Mouse (Mus musculus) forebrain, embryonic 13.5 days (tissue): ENCODE data around the gene 9930022D16Rik. TPM values are rescaled to one million over a fixed set of nuclear protein-coding genes. Genes with fewer than 3 reads are reported as not detected.

Experiments used
- ATAC-seq: fragments of 200-750 bp; cut with Nextera tagmentation; 2 replicates; pipeline ENCODE4 v1.8.0; 2017
- H3K27ac ChIP-seq: fragments of 300-500 bp; sonication (generic); 2 replicates; pipeline ENCODE4 v1.5.1; 2015; ENCODE audit warnings: inconsistent platforms, mild to moderate bottlenecking, moderate library complexity
- H3K27me3 ChIP-seq: fragments of 300-500 bp; sonication (generic); 2 replicates; pipeline ENCODE4 v1.6.1; 2015; ENCODE audit warnings: mild to moderate bottlenecking, inconsistent platforms
- H3K36me3 ChIP-seq: fragments of 300-500 bp; sonication (generic); 2 replicates; pipeline ENCODE4 v1.6.1; 2015; ENCODE audit warnings: mild to moderate bottlenecking, inconsistent platforms; ENCODE audit not compliant: poor library complexity, severe bottlenecking
- H3K4me1 ChIP-seq: fragments of 300-500 bp; sonication (generic); 2 replicates; pipeline ENCODE4 v1.6.1; 2015; ENCODE audit warnings: inconsistent platforms
- H3K4me2 ChIP-seq: fragments of 300-500 bp; sonication (generic); 2 replicates; pipeline ENCODE4 v1.6.1; 2015; ENCODE audit warnings: inconsistent platforms, mild to moderate bottlenecking, moderate library complexity
- H3K4me3 ChIP-seq: fragments of 300-500 bp; sonication (generic); 2 replicates; pipeline ENCODE4 v1.5.1; 2015; ENCODE audit warnings: mild to moderate bottlenecking, inconsistent platforms
- H3K9ac ChIP-seq: fragments of 300-500 bp; sonication (generic); 2 replicates; pipeline ENCODE4 v1.6.1; 2015; ENCODE audit warnings: mild to moderate bottlenecking, inconsistent platforms
- H3K9me3 ChIP-seq: fragments of 300-500 bp; sonication (generic); replicated peaks from 2 replicates; pipeline ENCODE4 v1.6.1; 2016; ENCODE audit warnings: inconsistent platforms
- WGBS: fragments of 180-500 bp; shearing (Covaris S2); methylation state at CpG from one replicate; pipeline ENCODE4 v1.1.7; 2015; 5-methylcytosine and 5-hydroxymethylcytosine counted together
- polyA plus RNA-seq: library from polyadenylated mRNA; unstranded; fragments of >200 nt; fragmentation: Nextera tagmentation; extraction: Ambion mirVana; gene quantifications from 2 replicates; pipeline ENCODE4 v1.2.1, GENCODE M21; 2015

9930022D16Rik gene
- not detected in 2 replicates for polyA plus RNA-seq

GRCm38 (mm10) chr11:109413617-109414016 is at the start of gene 9930022D16Rik:
Gene 9930022D16Rik (plus strand): TSS chr11:109413917.
- H3K4me3 ChIP-seq = no peak within 1 kb of the TSS
- no peaks in the 10 kb centered on the region for H3K27me3 ChIP-seq
- ATAC-seq = no peak
- H3K36me3 ChIP-seq = no peaks in the 10 kb centered on the region
- H3K4me1 ChIP-seq = no peaks in the 10 kb centered on the region
- 90% methylated on average over 6 of the region's 6 CpGs for WGBS
- H3K9ac ChIP-seq = no peak within 1 kb of the TSS
- H3K27ac ChIP-seq = no peak within 1 kb of the TSS
- H3K4me2 ChIP-seq = no peak within 1 kb of the TSS
- no peaks in the 10 kb centered on the region for H3K9me3 ChIP-seq

DNA sequence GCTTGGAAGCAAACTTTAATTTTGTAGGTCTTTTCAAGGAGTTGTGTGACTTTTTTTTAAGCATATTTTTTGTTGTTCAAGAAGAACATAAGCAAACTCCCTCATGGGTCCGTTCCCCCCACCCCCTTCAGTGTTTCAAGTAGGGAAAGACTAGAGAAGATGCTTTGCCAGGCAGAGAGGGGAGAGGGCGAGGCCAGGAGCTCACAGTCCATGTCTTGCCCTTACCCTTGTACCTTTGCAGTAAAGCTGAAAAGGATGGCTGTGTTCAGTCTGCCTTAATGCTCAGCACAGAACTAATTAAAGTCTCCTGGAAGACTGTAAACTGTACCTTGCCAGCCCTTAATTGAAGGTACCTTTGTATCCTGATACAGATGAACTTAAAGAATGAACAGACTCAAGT is 49.4 kb upstream of the 9930022D16Rik start:
- Histone ChIP-seq H3K9me3 (no peaks in the 10 kb centered on the region), H3K9ac (peak overlapping the region; percentile 57), H3K4me2 (peak overlapping the region; percentile 78), H3K36me3 (peaks cover 34% of the 10 kb centered on the region), H3K4me3 (peak overlapping the region; percentile 93), H3K4me1 (peaks cover 77% of the 10 kb centered on the region), H3K27ac (no peak overlapping the region), H3K27me3 (peaks cover 9% of the 10 kb centered on the region; the same call in 1 of the 2 replicates)
- WGBS = 44% methylated on average over 2 of the region's 2 CpGs
- no peak for ATAC-seq

DNA sequence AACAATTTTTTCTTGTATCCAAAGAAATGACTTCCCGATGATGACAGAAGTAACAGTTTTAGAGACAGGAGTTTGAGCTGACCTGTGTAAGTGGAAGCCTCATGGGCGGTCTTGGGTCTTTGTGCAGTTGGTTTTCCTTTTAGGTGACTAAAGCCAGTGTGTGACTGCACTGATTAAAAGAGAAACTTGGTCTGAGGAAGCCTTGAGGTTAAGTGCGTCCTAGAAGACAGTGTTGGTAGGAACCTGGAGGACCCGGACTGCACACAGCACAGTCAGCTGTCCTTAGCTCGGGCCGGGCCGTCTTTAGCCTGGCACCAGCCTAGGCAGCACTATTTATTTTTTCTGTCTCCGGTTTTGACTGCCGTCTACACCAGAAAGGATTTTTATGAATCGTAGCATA is 48.8 kb upstream of the 9930022D16Rik start:
- no peaks in the 10 kb centered on the region for H3K9me3 ChIP-seq
- peaks cover 9% of the 10 kb centered on the region; the same call in 1 of the 2 replicates for H3K27me3 ChIP-seq
- no peak for ATAC-seq
- peaks cover 40% of the 10 kb centered on the region for H3K36me3 ChIP-seq
- H3K4me3 ChIP-seq = peak overlapping the region; percentile 93
- no peak overlapping the region for H3K27ac ChIP-seq
- peaks cover 77% of the 10 kb centered on the region for H3K4me1 ChIP-seq
- peak overlapping the region; percentile 78 for H3K4me2 ChIP-seq
- H3K9ac ChIP-seq = peak overlapping the region; percentile 57; the same call in 1 of the 2 replicates
- WGBS = 87% methylated on average over 10 of the region's 10 CpGs

GRCm38 (mm10) chr11:109365818-109366217 is 47.9 kb upstream of the 9930022D16Rik start:
- H3K9ac ChIP-seq = no peak overlapping the region
- no peaks in the 10 kb centered on the region for H3K9me3 ChIP-seq
- peaks cover 7% of the 10 kb centered on the region; the same call in 1 of the 2 replicates for H3K27me3 ChIP-seq
- ATAC-seq = no peak
- H3K4me3 ChIP-seq = no peak overlapping the region
- peak overlapping the region; percentile 78; the same call in 1 of the 2 replicates for H3K4me2 ChIP-seq
- peaks cover 45% of the 10 kb centered on the region for H3K36me3 ChIP-seq
- WGBS = 96% methylated on average over 5 of the region's 5 CpGs
- H3K27ac ChIP-seq = no peak overlapping the region
- H3K4me1 ChIP-seq = peaks cover 74% of the 10 kb centered on the region

DNA sequence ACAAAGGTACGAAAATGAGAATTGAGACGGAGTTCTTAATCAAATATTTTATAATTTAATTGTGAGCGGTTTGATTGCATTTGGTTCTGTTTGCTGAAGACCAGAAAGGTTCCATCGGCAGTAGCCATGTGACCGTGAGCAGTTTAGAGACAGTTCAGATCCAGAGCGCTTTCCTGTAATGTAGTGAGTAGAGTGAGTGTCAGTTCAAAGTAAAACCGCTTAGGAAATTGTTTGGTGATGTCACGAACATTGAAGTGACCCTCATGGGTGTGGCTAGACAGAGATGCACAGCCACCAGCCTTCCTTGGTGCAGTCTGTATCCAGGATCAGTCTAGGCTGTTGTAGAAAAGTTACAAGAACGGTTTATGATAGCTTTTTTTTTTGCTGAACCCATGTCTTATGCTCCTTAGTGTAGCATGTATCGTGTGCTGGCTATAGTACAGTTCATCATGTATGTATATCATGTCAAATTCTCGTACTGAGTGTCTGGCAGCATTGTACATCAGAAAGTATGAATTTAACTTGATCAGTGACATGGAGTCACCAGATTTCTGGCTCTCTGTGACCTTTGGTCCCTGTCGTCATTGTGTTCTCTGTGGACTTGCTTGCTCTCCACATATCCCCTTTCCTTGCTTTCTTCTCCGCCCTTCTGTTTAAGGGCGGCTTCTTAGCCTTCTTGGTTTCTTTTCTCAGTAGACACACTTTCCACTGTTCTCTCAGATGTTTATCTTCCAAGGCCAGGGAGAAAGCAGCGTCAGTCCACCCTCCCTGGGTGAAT is 46.7 kb upstream of the 9930022D16Rik start:
- no peak for ATAC-seq
- Histone ChIP-seq H3K27ac (no peak overlapping the region), H3K4me2 (no peak overlapping the region), H3K4me3 (no peak overlapping the region), H3K9ac (0 out of 2 replicates have a peak overlapping the region, but pooled peaks have one; percentile 6), H3K36me3 (peaks cover 49% of the 10 kb centered on the region), H3K27me3 (no peaks in the 10 kb centered on the region), H3K4me1 (peaks cover 62% of the 10 kb centered on the region), H3K9me3 (no peaks in the 10 kb centered on the region)
- WGBS = 90% methylated on average over 15 of the region's 15 CpGs

- H3K27me3 ChIP-seq = no peaks in the 10 kb centered on the region
- no peak for ATAC-seq
- peaks cover 55% of the 10 kb centered on the region for H3K36me3 ChIP-seq
- H3K4me2 ChIP-seq = no peak overlapping the region
- WGBS = 92% methylated on average over 3 of the region's 3 CpGs
- no peak overlapping the region for H3K4me3 ChIP-seq
- no peak overlapping the region for H3K27ac ChIP-seq
- H3K4me1 ChIP-seq = peaks cover 55% of the 10 kb centered on the region
- no peak overlapping the region for H3K9ac ChIP-seq
- H3K9me3 ChIP-seq = no peaks in the 10 kb centered on the region
These were observed 44.6 kb upstream of the 9930022D16Rik start for GRCm38 (mm10) chr11:109369026-109369637.

DNA sequence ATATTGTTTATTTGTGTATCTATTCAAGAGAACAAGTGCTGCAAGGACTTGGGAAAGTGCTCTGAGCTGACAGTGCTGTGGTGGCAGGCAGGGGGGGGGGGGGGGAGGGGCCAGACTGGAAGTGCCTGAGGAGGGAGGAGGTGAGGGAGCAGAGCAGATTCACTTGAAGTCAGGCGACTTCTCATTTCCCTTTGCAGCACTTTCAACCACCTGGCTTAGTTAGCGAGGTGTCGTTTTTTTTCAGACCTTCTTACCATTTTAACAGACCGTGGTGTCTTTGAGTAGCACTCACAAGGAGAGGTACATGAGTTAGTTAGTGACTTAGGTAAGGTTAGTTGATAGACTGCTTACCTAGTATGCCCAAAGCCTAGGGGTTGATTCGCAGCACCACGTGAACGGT is 38.3 kb upstream of the 9930022D16Rik start:
- peaks cover 11% of the 10 kb centered on the region; the same call in 1 of the 2 replicates for H3K36me3 ChIP-seq
- H3K4me3 ChIP-seq = no peak overlapping the region
- no peak overlapping the region for H3K27ac ChIP-seq
- no peaks in the 10 kb centered on the region for H3K9me3 ChIP-seq
- H3K4me2 ChIP-seq = no peak overlapping the region
- WGBS = 84% methylated on average over 7 of the region's 7 CpGs
- no peak for ATAC-seq
- H3K4me1 ChIP-seq = peaks cover 30% of the 10 kb centered on the region
- H3K9ac ChIP-seq = no peak overlapping the region
- H3K27me3 ChIP-seq = no peaks in the 10 kb centered on the region

DNA sequence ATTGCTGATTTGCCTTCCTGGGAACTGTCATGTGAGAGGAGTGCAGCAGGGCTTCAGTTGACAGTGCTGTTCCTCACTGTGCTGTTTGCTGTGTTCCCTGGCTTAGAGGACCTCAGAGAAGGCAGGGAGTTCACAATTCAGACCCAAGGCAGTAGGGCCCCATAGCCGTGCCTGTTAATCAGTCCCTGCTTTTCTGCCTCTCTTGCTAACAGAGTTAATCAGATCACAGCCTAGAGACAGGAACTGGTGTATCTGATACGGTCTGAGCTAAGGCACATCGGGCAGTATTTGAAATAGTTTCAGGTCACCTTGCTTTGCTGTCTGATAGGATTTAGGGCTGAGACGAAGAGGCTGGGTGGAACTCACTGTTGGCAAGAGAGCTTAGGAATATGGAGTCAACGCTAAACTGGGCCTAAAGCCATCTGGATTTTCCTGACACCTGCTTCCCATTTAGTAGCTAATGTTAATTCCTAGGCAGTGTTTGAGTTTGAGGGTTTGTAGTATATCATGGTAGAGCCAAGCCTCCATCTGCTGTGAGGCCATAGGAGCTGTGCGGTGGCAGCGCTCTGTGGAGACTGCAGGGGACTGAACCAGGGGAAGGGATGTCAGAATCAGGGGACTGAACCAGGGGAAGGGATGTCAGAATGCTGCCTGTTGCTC is 37.1 kb upstream of the 9930022D16Rik start:
- 54% methylated on average over 7 of the region's 7 CpGs for WGBS
- Histone ChIP-seq H3K4me3 (no peak overlapping the region), H3K36me3 (peaks cover 10% of the 10 kb centered on the region; the same call in 1 of the 2 replicates), H3K4me2 (no peak overlapping the region), H3K27ac (peak overlapping the region; percentile 51), H3K9ac (no peak overlapping the region), H3K9me3 (no peaks in the 10 kb centered on the region), H3K27me3 (no peaks in the 10 kb centered on the region), H3K4me1 (peaks cover 29% of the 10 kb centered on the region)
- ATAC-seq = peak; percentile 74

- Histone ChIP-seq H3K9me3 (no peaks in the 10 kb centered on the region), H3K4me2 (0 out of 2 replicates have a peak overlapping the region, but pooled peaks have one; percentile 4), H3K9ac (peak overlapping the region; percentile 10; the same call in 1 of the 2 replicates), H3K27ac (peak overlapping the region; percentile 51; the same call in 1 of the 2 replicates), H3K4me3 (no peak overlapping the region), H3K36me3 (peaks cover 7% of the 10 kb centered on the region; the same call in 1 of the 2 replicates), H3K4me1 (peaks cover 29% of the 10 kb centered on the region), H3K27me3 (no peaks in the 10 kb centered on the region)
- peak; percentile 65 for ATAC-seq
- 40% methylated on average over 10 of the region's 10 CpGs for WGBS
These were observed 36.2 kb upstream of the 9930022D16Rik start for GRCm38 (mm10) chr11:109377477-109377876.

DNA sequence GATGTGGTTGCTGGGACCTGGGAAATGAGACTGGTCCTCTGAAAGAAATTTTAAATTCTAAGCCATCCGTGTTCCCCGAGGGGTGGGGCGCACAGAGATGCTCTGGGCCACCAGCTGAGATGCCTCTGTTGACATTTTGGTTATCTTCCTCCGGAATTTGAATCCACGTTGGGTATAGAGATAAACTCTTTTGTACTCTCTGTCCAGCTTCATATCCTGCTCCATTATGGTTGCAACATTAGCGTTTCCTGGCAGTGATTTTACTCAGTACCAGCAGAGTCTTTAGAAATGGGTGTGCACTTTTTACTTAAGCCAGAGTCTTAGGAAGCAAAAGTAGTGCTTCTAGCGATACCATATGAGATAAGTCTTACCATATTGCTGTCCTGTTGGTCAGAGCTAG is 35.7 kb upstream of the 9930022D16Rik start:
- Histone ChIP-seq H3K27me3 (no peaks in the 10 kb centered on the region), H3K36me3 (peaks cover 7% of the 10 kb centered on the region; the same call in 1 of the 2 replicates), H3K4me1 (peaks cover 29% of the 10 kb centered on the region), H3K4me2 (no peak overlapping the region), H3K9ac (no peak overlapping the region), H3K4me3 (no peak overlapping the region), H3K27ac (no peak overlapping the region), H3K9me3 (no peaks in the 10 kb centered on the region)
- 69% methylated on average over 7 of the region's 7 CpGs for WGBS
- no peak for ATAC-seq

- no peak overlapping the region for H3K4me2 ChIP-seq
- H3K9ac ChIP-seq = no peak overlapping the region
- H3K4me1 ChIP-seq = peaks cover 27% of the 10 kb centered on the region
- no peak for ATAC-seq
- no peaks in the 10 kb centered on the region for H3K9me3 ChIP-seq
- no peaks in the 10 kb centered on the region for H3K27me3 ChIP-seq
- H3K4me3 ChIP-seq = no peak overlapping the region
- 87% methylated on average over 5 of the region's 5 CpGs for WGBS
- H3K27ac ChIP-seq = no peak overlapping the region
- no peaks in the 10 kb centered on the region for H3K36me3 ChIP-seq
These were observed 33.1 kb upstream of the 9930022D16Rik start for GRCm38 (mm10) chr11:109380662-109381061.

- Histone ChIP-seq H3K4me1 (no peaks in the 10 kb centered on the region), H3K4me2 (no peak overlapping the region), H3K36me3 (no peaks in the 10 kb centered on the region), H3K27ac (no peak overlapping the region), H3K4me3 (no peak overlapping the region), H3K27me3 (no peaks in the 10 kb centered on the region), H3K9me3 (no peaks in the 10 kb centered on the region), H3K9ac (no peak overlapping the region)
- no peak for ATAC-seq
- 94% methylated on average over 8 of the region's 8 CpGs for WGBS
These were observed 28.4 kb upstream of the 9930022D16Rik start for GRCm38 (mm10) chr11:109385296-109385695.
